Mouse (Mus musculus): ENCODE data around the gene Fgd3.

DNA sequence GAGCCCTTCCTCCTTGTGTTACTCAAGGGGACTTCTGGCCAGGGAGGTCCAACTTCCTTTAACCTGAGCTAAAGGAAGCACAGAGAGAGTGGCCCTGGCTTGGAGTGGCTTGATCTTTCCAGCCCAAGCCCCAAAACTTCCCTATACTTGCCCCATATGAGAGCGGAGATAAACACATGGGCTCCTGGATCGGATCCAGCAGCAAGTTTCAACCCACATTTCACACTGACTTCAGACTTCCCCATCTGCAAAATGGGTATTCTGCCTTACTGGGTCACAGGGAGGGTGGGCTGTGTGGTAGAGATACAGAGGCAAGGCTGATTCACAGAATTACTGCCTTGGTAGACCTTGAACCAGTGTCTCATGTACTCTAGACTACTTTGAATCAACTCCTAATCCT is 76.6 kb downstream of the Fgd3 start:
- TF ChIP-seq CTCF (IDR thresholded peaks at IDR 0.05; ENCODE audit: insufficient read depth, low read length) (no peak), POLR2A (IDR thresholded peaks at IDR 0.05; ENCODE audit: borderline replicate concordance, extremely low read depth, low read depth, low read length) (no peak)

All from lung, adult 2 months (tissue).